Mouse (Mus musculus) liver, embryonic 13.5 days (tissue): Measurements from ENCODE around the gene Tnfrsf8. TPM values are rescaled to one million over a fixed set of nuclear protein-coding genes. Genes with fewer than 3 reads are reported as not detected.

Source experiments
- ATAC-seq: fragments of 200-750 bp; cut with Nextera tagmentation; 2 replicates; pipeline ENCODE4 v1.8.0; 2017; ENCODE audit warnings: low read depth, mild to moderate bottlenecking, moderate number of reproducible peaks, moderate library complexity
- DNase-seq: peaks from one replicate; pipeline ENCODE4 v3.0.0; 2022
- H3K27ac ChIP-seq: fragments of 300-500 bp; sonication (generic); 2 replicates; pipeline ENCODE4 v1.5.1; 2015; ENCODE audit warnings: moderate library complexity, mild to moderate bottlenecking, inconsistent platforms
- H3K27me3 ChIP-seq: fragments of 300-500 bp; sonication (generic); 2 replicates; pipeline ENCODE4 v1.6.1; 2015; ENCODE audit warnings: mild to moderate bottlenecking, inconsistent platforms
- H3K36me3 ChIP-seq: fragments of 300-500 bp; sonication (generic); 2 replicates; pipeline ENCODE4 v1.6.1; 2015; ENCODE audit warnings: mild to moderate bottlenecking, inconsistent platforms
- H3K4me1 ChIP-seq: fragments of 300-500 bp; sonication (generic); replicated peaks from 2 replicates; pipeline ENCODE4 v1.6.1; 2015; ENCODE audit warnings: inconsistent platforms
- H3K4me2 ChIP-seq: fragments of 300-500 bp; sonication (generic); 2 replicates; pipeline ENCODE4 v1.6.1; 2015; ENCODE audit warnings: inconsistent platforms, mild to moderate bottlenecking, moderate library complexity
- H3K4me3 ChIP-seq: fragments of 300-500 bp; sonication (generic); replicated peaks from 2 replicates; pipeline ENCODE4 v1.5.1; 2015; ENCODE audit warnings: mild to moderate bottlenecking, inconsistent platforms
- H3K9ac ChIP-seq: fragments of 300-500 bp; sonication (generic); 2 replicates; pipeline ENCODE4 v1.6.1; 2015; ENCODE audit warnings: mild to moderate bottlenecking, inconsistent platforms
- H3K9me3 ChIP-seq: fragments of 300-500 bp; sonication (generic); replicated peaks from 2 replicates; pipeline ENCODE4 v1.6.1; 2016; ENCODE audit warnings: inconsistent platforms
- WGBS: fragments of 180-500 bp; shearing (Covaris S2); methylation state at CpG from one replicate; pipeline ENCODE4 v1.1.7; 2015; ENCODE audit not compliant: insufficient replicate concordance; 5-methylcytosine and 5-hydroxymethylcytosine counted together
- polyA plus RNA-seq: library from polyadenylated mRNA; unstranded; fragments of >200 nt; fragmentation: Nextera tagmentation; extraction: Ambion mirVana; gene quantifications from 2 replicates; pipeline ENCODE4 v1.2.1, GENCODE M21; 2015

The Tnfrsf8 gene
- polyA plus RNA-seq, 1 experiment from 2014 or later, result not detected

DNA sequence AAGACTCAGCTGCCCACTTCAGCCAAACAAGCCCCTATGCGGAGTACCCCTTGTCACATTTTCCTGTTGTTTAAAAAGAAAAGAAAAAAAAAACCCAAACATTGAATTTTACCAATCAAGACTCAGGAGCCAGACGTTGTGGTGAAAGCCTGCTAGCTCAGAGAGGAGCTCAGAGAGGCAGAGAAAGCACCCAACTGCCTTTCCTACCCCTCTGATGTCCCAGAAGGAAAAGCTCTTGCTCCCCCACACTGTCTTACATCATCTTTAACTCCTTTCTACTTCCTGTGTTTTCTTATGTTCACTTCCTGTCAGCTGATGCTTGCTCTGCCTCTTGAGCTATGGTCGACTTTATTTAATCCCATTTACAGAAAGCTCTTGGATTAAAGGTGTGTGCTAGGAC lies 8.7 kb upstream of the Tnfrsf8 start:
- no peaks in the 10 kb centered on the region for H3K27me3 ChIP-seq
- no peak overlapping the region for H3K9ac ChIP-seq
- H3K27ac ChIP-seq, result no peak overlapping the region
- 38% methylated on average over 3 of the region's 3 CpGs for WGBS
- H3K4me3 ChIP-seq, result no peak overlapping the region
- ATAC-seq (no peak), DNase-seq (no peak)
- H3K4me2 ChIP-seq, result no peak overlapping the region
- no peaks in the 10 kb centered on the region for H3K4me1 ChIP-seq
- H3K36me3 ChIP-seq, result no peaks in the 10 kb centered on the region
- no peaks in the 10 kb centered on the region for H3K9me3 ChIP-seq

DNA sequence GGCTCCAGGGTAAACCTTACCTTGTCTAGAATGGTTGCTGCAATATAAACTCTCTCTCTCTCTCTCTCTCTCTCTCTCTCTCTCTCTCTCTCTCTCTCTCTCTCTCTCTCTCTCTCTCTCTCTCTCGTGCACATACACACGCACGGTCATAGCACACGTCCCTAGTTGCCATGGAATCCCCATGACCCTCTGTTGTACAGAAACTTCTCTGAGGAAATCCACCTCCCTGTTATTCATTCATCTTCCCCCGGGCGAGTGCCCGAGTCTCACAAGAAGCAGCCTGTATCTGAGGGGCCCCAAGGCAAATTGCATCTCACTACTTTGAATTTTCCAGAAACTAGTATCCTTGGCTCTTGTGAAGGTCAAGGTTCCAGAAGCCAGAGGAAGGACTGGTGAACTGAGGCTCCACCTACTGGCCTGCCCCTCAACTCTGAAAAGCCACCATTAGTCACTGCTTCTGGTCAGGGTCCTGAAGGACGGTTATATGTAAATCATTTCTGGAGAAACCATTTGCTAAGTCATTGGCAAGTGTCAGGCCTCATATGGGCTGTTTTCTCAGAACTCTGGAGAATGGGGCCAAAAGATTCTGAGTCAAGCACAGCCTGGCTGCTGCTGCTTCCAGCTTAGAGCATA lies 8.1 kb upstream of the Tnfrsf8 start:
- no peaks in the 10 kb centered on the region for H3K4me1 ChIP-seq
- no peaks in the 10 kb centered on the region for H3K36me3 ChIP-seq
- H3K9ac ChIP-seq, result no peak overlapping the region
- no peaks in the 10 kb centered on the region for H3K9me3 ChIP-seq
- no peak for ATAC-seq
- no peak overlapping the region for H3K27ac ChIP-seq
- no peak overlapping the region for H3K4me3 ChIP-seq
- 48% methylated on average over 8 of the region's 8 CpGs for WGBS
- H3K27me3 ChIP-seq, result no peaks in the 10 kb centered on the region
- no peak overlapping the region for H3K4me2 ChIP-seq
- DNase-seq, result no peak

DNA sequence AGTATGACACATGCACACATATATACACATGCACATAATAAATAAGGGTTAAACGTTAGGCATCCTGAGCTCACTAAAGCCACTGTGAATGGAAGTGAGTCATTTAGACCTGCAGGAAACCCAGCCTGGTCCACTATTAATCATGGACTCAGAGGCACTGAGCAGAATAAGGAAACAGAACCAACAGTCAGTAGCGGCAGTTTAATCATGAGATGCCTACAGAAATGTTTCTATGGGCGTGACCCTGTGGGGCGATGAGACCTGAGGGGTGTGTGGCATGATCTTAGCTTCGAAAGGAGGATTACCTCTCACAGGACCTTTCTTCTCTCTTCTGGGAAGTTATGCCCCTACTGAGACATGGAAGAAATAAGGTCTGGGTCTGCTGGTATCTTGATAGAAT lies 7.2 kb upstream of the Tnfrsf8 start:
- Histone ChIP-seq H3K4me2 (no peak overlapping the region), H3K4me3 (no peak overlapping the region), H3K27me3 (no peaks in the 10 kb centered on the region), H3K9me3 (no peaks in the 10 kb centered on the region), H3K27ac (no peak overlapping the region), H3K36me3 (no peaks in the 10 kb centered on the region), H3K9ac (no peak overlapping the region), H3K4me1 (no peaks in the 10 kb centered on the region)
- DNase-seq (no peak), ATAC-seq (no peak)
- 61% methylated on average over 5 of the region's 5 CpGs for WGBS

DNA sequence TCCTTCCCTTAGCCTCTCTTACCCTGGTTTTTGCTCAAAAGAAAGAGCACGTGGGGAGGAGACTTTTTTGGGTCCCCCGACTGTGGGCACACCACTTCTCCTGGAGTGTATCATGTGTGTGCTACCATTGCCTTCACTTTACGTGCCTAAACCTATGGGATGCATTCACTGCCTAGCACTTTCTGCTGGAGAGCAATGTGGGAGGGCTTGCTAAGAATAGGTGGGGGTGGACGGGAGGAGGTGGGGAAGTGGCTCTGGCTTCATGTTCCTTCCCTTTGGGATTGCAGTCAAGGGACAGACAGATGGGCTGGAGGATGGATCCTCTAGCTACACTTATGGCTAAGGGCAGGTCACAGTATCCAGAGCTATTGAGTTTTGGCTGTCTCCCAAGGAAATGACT lies 5.7 kb upstream of the Tnfrsf8 start:
- no peak for DNase-seq
- 58% methylated on average over 4 of the region's 4 CpGs for WGBS
- ATAC-seq, result no peak
- H3K27me3 ChIP-seq, result peaks cover 10% of the 10 kb centered on the region
- no peak overlapping the region for H3K4me3 ChIP-seq
- H3K36me3 ChIP-seq, result no peaks in the 10 kb centered on the region
- H3K9me3 ChIP-seq, result no peaks in the 10 kb centered on the region
- H3K4me2 ChIP-seq, result no peak overlapping the region
- H3K4me1 ChIP-seq, result no peaks in the 10 kb centered on the region
- H3K9ac ChIP-seq, result no peak overlapping the region
- no peak overlapping the region for H3K27ac ChIP-seq

DNA sequence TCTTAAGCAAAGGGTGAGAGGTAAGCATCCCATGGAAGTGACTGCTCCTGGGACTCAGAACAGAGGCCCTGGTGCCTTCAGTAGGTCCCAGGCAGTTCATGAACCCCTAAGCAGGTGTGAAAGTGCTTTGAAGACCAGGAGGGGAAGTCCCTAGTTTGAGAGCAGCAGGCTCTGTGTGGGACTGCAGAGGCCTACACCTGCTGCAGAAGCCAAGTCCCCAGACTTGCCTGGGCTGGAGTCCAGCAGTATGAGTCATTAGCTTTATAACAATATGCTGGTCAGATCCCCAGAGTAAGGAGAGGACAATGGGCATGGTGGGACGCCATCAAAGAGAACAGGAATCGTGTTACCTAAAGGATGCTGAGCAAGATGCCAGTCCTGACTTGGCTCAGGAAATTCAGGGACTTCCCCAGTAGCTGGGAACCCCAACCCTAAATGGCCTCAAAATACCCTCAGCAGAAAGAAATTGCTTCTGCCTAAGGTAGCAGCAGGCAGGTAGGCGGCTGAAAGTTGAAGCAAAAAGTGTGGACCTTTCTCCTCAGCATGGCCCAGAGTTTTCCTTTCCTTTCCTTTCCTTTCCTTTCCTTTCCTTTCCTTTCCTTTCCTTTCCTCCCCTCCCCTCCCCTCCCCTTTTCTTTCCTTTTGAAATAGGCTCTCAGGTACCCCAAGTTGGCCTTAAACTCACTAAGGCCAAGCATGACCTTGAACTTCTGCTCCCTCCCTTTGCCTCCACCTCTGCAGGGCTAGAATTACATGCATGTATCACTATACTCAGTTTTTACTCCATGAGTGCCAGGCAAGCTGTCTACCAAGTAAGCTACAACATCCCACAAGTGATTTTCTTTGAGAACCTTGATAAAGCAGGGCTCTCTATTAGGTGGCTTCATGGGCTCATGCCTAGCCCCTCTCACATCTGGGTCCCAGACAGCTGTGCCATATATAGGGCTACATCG lies 4.6 kb upstream of the Tnfrsf8 start:
- Histone ChIP-seq H3K27me3 (peaks cover 20% of the 10 kb centered on the region), H3K9ac (no peak overlapping the region), H3K4me2 (no peak overlapping the region), H3K4me3 (no peak overlapping the region), H3K4me1 (no peaks in the 10 kb centered on the region), H3K36me3 (no peaks in the 10 kb centered on the region), H3K27ac (no peak overlapping the region), H3K9me3 (no peaks in the 10 kb centered on the region)
- WGBS, result 48% methylated on average over 4 of the region's 4 CpGs
- ATAC-seq (no peak), DNase-seq (no peak)

DNA sequence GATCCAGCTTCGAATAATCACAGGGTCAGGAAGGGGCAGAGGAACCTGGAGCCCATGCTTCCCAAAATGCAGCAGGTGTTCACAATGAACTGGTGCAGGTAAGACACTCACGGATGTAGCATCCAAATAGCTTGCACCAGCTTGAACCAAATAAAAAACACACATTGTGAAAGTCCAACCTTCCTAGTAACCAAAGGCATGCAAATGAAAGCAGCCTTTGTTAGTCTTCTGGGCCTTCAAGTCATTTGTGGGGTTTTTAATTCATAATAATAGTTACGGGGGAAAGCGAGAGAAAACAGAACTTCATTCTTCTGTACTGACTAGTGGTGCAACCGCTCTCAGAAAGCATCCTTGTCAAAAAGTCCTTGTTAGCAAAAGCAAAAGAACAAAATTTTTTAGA lies 1.7 kb upstream of the Tnfrsf8 start:
- H3K27me3 ChIP-seq, result peaks cover 30% of the 10 kb centered on the region
- H3K4me1 ChIP-seq, result no peaks in the 10 kb centered on the region
- H3K9me3 ChIP-seq, result no peaks in the 10 kb centered on the region
- H3K9ac ChIP-seq, result no peak overlapping the region
- H3K36me3 ChIP-seq, result no peaks in the 10 kb centered on the region
- H3K4me2 ChIP-seq, result no peak overlapping the region
- no peak overlapping the region for H3K27ac ChIP-seq
- ATAC-seq (no peak), DNase-seq (no peak)
- WGBS, result 68% methylated on average over 5 of the region's 5 CpGs
- no peak overlapping the region for H3K4me3 ChIP-seq

DNA sequence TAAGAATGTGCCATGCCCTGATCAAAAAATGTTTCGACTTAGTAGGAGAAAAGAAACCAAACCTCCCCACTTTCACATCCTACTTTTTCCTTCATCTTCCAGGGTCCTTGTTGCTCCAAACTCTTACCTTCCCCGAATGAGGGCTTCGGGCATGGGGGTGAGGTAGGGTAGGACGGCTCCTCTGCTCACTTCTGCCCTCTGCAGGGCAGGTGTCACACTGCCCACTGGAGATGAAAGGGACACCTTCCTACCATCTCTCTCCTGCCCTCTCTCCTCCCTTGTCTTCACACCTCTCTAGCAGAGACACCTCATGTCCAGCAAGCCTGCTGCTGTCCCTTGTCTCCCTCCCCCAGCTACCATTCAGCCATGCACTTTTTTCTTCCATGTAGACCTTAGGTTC lies 998 bp downstream of the Tnfrsf8 start:
- ATAC-seq, result no peak
- DNase-seq, result no peak
- Histone ChIP-seq H3K4me3 (no peak overlapping the region), H3K27me3 (peaks cover 30% of the 10 kb centered on the region), H3K36me3 (no peaks in the 10 kb centered on the region), H3K9me3 (no peaks in the 10 kb centered on the region), H3K27ac (no peak overlapping the region), H3K9ac (no peak overlapping the region), H3K4me1 (no peaks in the 10 kb centered on the region), H3K4me2 (no peak overlapping the region)
- WGBS, result 57% methylated on average over 4 of the region's 4 CpGs

DNA sequence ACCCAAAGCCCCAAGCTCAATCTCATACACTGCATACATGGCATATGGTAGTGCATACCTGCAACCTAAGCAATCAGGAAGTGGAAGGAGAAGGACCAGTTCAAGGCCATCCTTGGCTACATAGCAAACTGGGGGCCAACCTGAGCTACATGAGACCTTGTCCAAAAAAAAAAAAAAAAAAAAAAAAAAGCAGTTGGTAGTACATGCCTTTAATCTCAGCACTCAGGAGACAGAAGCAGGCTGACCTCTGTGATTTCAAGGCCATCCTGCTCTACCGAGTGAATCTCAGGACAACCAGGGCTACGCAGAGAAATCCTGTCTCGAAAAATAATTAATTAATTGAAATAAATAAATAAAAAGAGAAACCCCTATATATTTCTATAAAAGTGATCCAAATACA lies 1.7 kb downstream of the Tnfrsf8 start:
- Histone ChIP-seq H3K27me3 (peaks cover 30% of the 10 kb centered on the region), H3K9ac (no peak overlapping the region), H3K4me2 (no peak overlapping the region), H3K9me3 (no peaks in the 10 kb centered on the region), H3K4me3 (no peak overlapping the region), H3K4me1 (no peaks in the 10 kb centered on the region), H3K27ac (no peak overlapping the region), H3K36me3 (no peaks in the 10 kb centered on the region)
- DNase-seq (no peak), ATAC-seq (no peak)
- 56% methylated on average over 3 of the region's 3 CpGs for WGBS

DNA sequence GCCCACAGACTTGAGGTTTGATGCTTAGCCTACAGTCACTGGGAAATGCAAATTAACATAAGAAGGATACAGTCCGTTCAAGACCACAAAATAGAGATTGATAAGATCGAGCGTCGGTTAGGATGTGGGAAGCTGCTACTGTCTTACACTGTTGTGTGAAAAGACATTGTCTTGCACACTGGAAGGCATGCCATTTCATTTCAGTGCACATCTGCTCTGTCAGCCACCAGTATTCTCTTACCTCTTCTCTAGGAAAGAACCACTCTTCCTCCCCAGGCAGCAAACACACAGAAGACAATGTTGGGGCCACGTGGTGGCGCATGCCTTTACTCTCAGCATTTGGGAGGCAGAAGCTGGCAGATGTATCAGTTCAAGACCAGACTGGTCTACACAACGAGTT lies 2.4 kb downstream of the Tnfrsf8 start:
- 28% methylated on average over 7 of the region's 7 CpGs for WGBS
- no peak overlapping the region for H3K4me3 ChIP-seq
- H3K9me3 ChIP-seq, result no peaks in the 10 kb centered on the region
- no peak overlapping the region for H3K27ac ChIP-seq
- DNase-seq (no peak), ATAC-seq (no peak)
- no peak overlapping the region for H3K9ac ChIP-seq
- H3K36me3 ChIP-seq, result no peaks in the 10 kb centered on the region
- H3K4me2 ChIP-seq, result no peak overlapping the region
- no peaks in the 10 kb centered on the region for H3K4me1 ChIP-seq
- peaks cover 30% of the 10 kb centered on the region for H3K27me3 ChIP-seq

DNA sequence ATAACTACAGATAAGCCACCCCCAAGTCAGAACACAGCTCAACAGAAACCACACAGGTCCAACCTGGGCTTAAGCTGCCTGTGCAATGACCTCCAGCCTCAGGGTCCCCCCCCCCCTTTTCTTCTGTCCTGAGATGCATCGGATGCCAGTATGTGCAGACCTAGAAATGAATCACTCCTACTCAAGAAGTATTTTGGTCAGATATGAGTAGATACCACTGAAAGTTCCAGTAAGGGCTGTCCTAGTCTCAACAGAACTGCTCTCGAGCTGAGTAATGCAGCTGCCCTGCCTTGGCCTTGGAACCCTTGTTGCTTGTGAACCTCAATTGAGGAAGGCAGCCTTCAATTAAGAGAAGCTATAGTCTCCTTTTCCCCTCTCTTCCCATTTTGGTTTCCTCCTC lies 4.1 kb downstream of the Tnfrsf8 start:
- H3K4me3 ChIP-seq, result no peak overlapping the region
- H3K27ac ChIP-seq, result no peak overlapping the region
- H3K9me3 ChIP-seq, result no peaks in the 10 kb centered on the region
- H3K4me2 ChIP-seq, result no peak overlapping the region
- DNase-seq (no peak), ATAC-seq (no peak)
- no peaks in the 10 kb centered on the region for H3K4me1 ChIP-seq
- H3K27me3 ChIP-seq, result peaks cover 23% of the 10 kb centered on the region
- no peak overlapping the region for H3K9ac ChIP-seq
- WGBS, result 60% methylated on average over 2 of the region's 2 CpGs
- H3K36me3 ChIP-seq, result no peaks in the 10 kb centered on the region

DNA sequence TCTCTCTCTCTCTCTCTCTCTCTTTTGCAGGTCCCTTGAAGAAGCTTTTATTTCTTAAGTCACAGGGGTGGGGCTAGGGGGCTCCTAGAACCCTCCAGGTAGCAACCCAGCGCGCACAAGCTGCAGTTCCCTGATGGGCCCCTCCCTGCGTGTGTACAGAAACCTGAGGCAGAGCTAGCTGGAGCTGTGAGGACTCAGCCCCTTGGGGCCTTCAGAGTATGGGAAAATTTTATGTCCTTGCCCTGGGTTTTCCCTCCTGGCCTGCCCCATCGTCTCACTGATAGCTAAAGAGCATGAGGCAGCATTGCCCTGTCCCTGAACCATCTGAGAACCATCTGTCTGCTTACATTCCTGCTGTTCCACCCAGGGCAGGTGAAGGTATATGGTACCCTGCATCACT lies 8.5 kb downstream of the Tnfrsf8 start:
- no peaks in the 10 kb centered on the region for H3K4me1 ChIP-seq
- H3K4me2 ChIP-seq, result no peak overlapping the region
- H3K27ac ChIP-seq, result no peak overlapping the region
- 45% methylated on average over 4 of the region's 4 CpGs for WGBS
- DNase-seq (no peak), ATAC-seq (no peak)
- H3K9ac ChIP-seq, result no peak overlapping the region
- no peaks in the 10 kb centered on the region for H3K9me3 ChIP-seq
- H3K4me3 ChIP-seq, result no peak overlapping the region
- H3K36me3 ChIP-seq, result no peaks in the 10 kb centered on the region
- H3K27me3 ChIP-seq, result no peaks in the 10 kb centered on the region
